Mouse (Mus musculus) megakaryocyte, embryonic 14.5 days (primary cell): ENCODE results near the gene Areg.

Experiments
- FLI1 ChIP-seq: IDR thresholded peaks from 2 replicates; pipeline ENCODE4 v1.6.1; 2012; ENCODE audit warnings: low read length, inconsistent platforms, mixed read lengths
- GATA1 ChIP-seq: IDR thresholded peaks from 3 replicates; pipeline ENCODE4 v1.6.1; 2012; ENCODE audit warnings: mixed read lengths, low read length, inconsistent platforms, borderline replicate concordance

DNA sequence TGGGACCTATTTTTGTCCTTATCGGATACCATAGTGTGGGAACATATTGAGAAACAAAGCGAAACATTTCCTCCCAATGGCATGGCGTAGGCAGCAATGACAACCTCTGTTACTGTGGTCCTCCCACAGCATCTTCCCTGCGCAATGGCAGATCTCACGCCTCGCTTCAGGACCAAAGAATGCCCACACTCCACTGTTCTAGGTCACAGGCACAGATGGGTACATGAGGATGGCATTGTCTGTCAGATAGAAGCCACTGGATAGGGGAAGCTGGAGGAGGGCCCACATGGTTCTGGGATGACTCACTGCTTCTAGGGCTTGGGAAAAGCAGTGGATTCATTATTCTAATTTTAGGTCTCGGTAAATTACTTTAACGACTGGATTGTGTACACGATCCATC is 5.6 kb downstream of the Areg start:
- TF ChIP-seq GATA1 = no peak
- TF ChIP-seq FLI1 = no peak
